Mouse (Mus musculus) stomach, embryonic 14.5 days (tissue): ENCODE data around the gene Gm3045. TPM values are rescaled to one million over a fixed set of nuclear protein-coding genes. Genes with fewer than 3 reads are reported as not detected.

Experiments
- polyA plus RNA-seq: library from polyadenylated mRNA; unstranded; fragments of >200 nt; fragmentation: Nextera tagmentation; extraction: Ambion mirVana; gene quantifications from 2 replicates; pipeline ENCODE4 v1.2.1, GENCODE M21; 2014

Gene Gm3045
- polyA plus RNA-seq, 1 experiment from 2014 or later = not detected

Other genes with a start within 250 kb of the Gm3045 start
- 1.2 and 1.4 TPM in 2 replicates for gene Tifab, start 247.7 kb upstream of the Gm3045 start, polyA plus RNA-seq
- gene Neurog1, start 174.4 kb upstream of the Gm3045 start, polyA plus RNA-seq = not detected in 2 replicates
- gene Cxcl14, start 130.0 kb upstream of the Gm3045 start, polyA plus RNA-seq = 17.3 and 18.9 TPM in 2 replicates
- 0.09 and 0.27 TPM in 2 replicates for gene Slc25a48, start 11.8 kb downstream of the Gm3045 start, polyA plus RNA-seq
- not detected in 2 replicates for gene Il9, start 55.7 kb downstream of the Gm3045 start, polyA plus RNA-seq
- 2.5 and 3.2 TPM in 2 replicates for gene Fbxl21, start 95.9 kb downstream of the Gm3045 start, polyA plus RNA-seq
- not detected in 2 replicates for gene Lect2, start 121.9 kb downstream of the Gm3045 start, polyA plus RNA-seq
- gene Tgfbi, start 182.9 kb downstream of the Gm3045 start, polyA plus RNA-seq = 123 and 134 TPM in 2 replicates